Mouse (Mus musculus) megakaryocyte, embryonic 14.5 days (primary cell): ENCODE results near the gene Tnfrsf14.

ENCODE experiments used
- FLI1 ChIP-seq: IDR thresholded peaks from 2 replicates; pipeline ENCODE4 v1.6.1; 2012; ENCODE audit warnings: low read length, inconsistent platforms, mixed read lengths
- GATA1 ChIP-seq: IDR thresholded peaks from 3 replicates; pipeline ENCODE4 v1.6.1; 2012; ENCODE audit warnings: mixed read lengths, low read length, inconsistent platforms, borderline replicate concordance

DNA sequence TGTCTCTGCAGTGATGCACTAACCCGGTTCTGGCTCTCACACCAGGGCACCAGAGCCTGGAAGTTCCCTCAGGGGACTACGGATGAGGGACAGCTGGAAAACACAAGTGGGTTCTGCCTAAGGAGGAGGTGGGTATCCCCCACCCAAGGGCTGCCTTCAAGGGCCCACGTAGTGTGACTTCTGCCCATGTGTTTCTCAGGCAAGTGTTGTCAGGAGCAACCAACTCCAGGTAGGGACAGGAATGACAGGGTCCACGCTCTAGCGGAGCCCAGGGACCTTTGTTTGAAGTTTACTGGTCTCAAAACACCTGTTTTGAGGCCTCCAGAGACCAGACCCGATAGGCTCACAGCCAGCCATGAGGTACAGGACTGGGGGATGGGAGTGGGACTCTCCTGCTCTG, 55.2 kb downstream of the Tnfrsf14 start:
- TF ChIP-seq GATA1 (no peak), FLI1 (no peak)
